Mouse (Mus musculus): ENCODE results near the gene Myoc. TPM values are rescaled to one million over a fixed set of nuclear protein-coding genes. Genes with fewer than 3 reads are reported as not detected.
A peak's percentile ranks its signal among the peaks of the same experiment; 100 is the strongest.
"Not testable (repeated sequence)": the region's sequence is repeated elsewhere in the genome, so short reads cannot be mapped to it uniquely, and the experiment has no call there.

The Myoc gene
- 1.2 and 1.9 TPM in 2 replicates for total RNA-seq (2021)
- long read RNA-seq, result 0 reads

- no peak for DNase-seq
Measured at GRCm38 (mm10) chr1:162639051-162639750, at the start of gene Myoc. TSS of gene Myoc (plus strand) at chr1:162639155.

- peak; percentile 5 for DNase-seq
Measured at GRCm38 (mm10) chr1:162589443-162589842, 49.5 kb upstream of the Myoc start.

- DNase-seq, result no peak
Measured at GRCm38 (mm10) chr1:162590415-162590997, 48.4 kb upstream of the Myoc start.

GRCm38 (mm10) chr1:162597379-162598102, 41.4 kb upstream of the Myoc start:
- no peak for DNase-seq

- no peak for DNase-seq
Measured at GRCm38 (mm10) chr1:162599617-162600016, 39.3 kb upstream of the Myoc start.

GRCm38 (mm10) chr1:162601288-162601687, 37.7 kb upstream of the Myoc start:
- DNase-seq, result no peak

- DNase-seq, result no peak
Measured at GRCm38 (mm10) chr1:162608127-162608526, 30.8 kb upstream of the Myoc start.

- peak; percentile 8 for DNase-seq
Measured at GRCm38 (mm10) chr1:162609633-162610250, 29.2 kb upstream of the Myoc start.

GRCm38 (mm10) chr1:162611191-162611590, 27.8 kb upstream of the Myoc start:
- DNase-seq, result no peak

GRCm38 (mm10) chr1:162615511-162615910, 23.4 kb upstream of the Myoc start:
- no peak for DNase-seq

- no peak for DNase-seq
Measured at GRCm38 (mm10) chr1:162620487-162620886, 18.5 kb upstream of the Myoc start.

GRCm38 (mm10) chr1:162623895-162624294, 15.1 kb upstream of the Myoc start:
- no peak for DNase-seq

- DNase-seq, result no peak
Measured at GRCm38 (mm10) chr1:162625229-162625628, 13.7 kb upstream of the Myoc start.

- DNase-seq, result not testable (repeated sequence)
Measured at GRCm38 (mm10) chr1:162627821-162628220, 11.1 kb upstream of the Myoc start.

GRCm38 (mm10) chr1:162628326-162628725, 10.6 kb upstream of the Myoc start:
- not testable (repeated sequence) for DNase-seq

- not testable (repeated sequence) for DNase-seq
Measured at GRCm38 (mm10) chr1:162635291-162635931, 3.5 kb upstream of the Myoc start.

GRCm38 (mm10) chr1:162636516-162636915, 2.4 kb upstream of the Myoc start:
- DNase-seq, result no peak

- no peak for DNase-seq
Measured at GRCm38 (mm10) chr1:162638535-162638934, 420 bp upstream of the Myoc start.

GRCm38 (mm10) chr1:162639861-162640260, 906 bp downstream of the Myoc start:
- no peak for DNase-seq

- DNase-seq, result no peak
Measured at GRCm38 (mm10) chr1:162642591-162642990, 3.6 kb downstream of the Myoc start.

- DNase-seq, result peak; percentile 63
Measured at GRCm38 (mm10) chr1:162643752-162644151, 4.8 kb downstream of the Myoc start.

- DNase-seq, result no peak
Measured at GRCm38 (mm10) chr1:162646083-162646686, 7.2 kb downstream of the Myoc start.
